Mouse (Mus musculus) megakaryocyte, embryonic 14.5 days (primary cell): ENCODE results near the gene Ifngr1. TPM values are rescaled to one million over a fixed set of nuclear protein-coding genes. Genes with fewer than 3 reads are reported as not detected.
A peak's percentile ranks its signal among the peaks of the same experiment; 100 is the strongest.

ENCODE experiments used
- H3K27me3 ChIP-seq: replicated peaks from 2 replicates; pipeline ENCODE3; 2012; ENCODE audit warnings: inconsistent platforms
- H3K36me3 ChIP-seq: replicated peaks from 2 replicates; pipeline ENCODE3; 2012; ENCODE audit warnings: low read length, inconsistent platforms, mixed read lengths
- H3K4me1 ChIP-seq: 2 replicates; pipeline ENCODE4 v1.6.1; 2012; ENCODE audit warnings: inconsistent platforms
- H3K4me3 ChIP-seq: replicated peaks from 2 replicates; pipeline ENCODE3; 2012; ENCODE audit warnings: moderate library complexity, mild to moderate bottlenecking, inconsistent platforms
- H3K9me3 ChIP-seq: 2 replicates; pipeline ENCODE4 v1.6.1; 2012; ENCODE audit warnings: inconsistent platforms
- FLI1 ChIP-seq: IDR thresholded peaks from 2 replicates; pipeline ENCODE4 v1.6.1; 2012; ENCODE audit warnings: low read length, inconsistent platforms, mixed read lengths
- GATA1 ChIP-seq: IDR thresholded peaks from 3 replicates; pipeline ENCODE4 v1.6.1; 2012; ENCODE audit warnings: mixed read lengths, low read length, inconsistent platforms, borderline replicate concordance
- polyA plus RNA-seq: library from polyadenylated mRNA; stranded (reverse); fragments of >175 nt; gene quantifications from 2 replicates; pipeline ENCODE4 v1.2.3, GENCODE M21; 2012; ENCODE audit warnings: low replicate concordance; ENCODE audit not compliant: insufficient read depth

Gene Ifngr1
- polyA plus RNA-seq, 1 experiment, result 7.1 TPM

DNA sequence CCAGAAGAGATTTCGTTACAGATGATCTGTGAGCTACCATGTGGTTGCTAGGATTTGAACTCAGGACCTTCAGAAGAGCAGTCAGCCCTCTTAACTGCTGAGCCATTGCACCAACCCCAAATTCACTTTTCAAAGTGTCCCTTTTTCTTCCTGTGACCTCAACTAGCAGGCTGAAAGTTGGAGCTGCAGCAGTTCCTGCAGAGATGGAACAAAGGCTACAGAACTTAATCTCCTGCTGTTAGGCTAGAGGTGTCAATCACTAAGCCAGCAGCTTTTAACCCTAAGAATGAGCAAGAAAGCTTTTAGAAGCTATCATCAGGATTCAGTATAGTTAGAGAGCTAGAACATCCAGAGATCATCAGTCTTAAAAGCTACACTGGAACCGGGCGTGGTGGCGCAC lies 24.3 kb upstream of the Ifngr1 start:
- no peaks in the 10 kb centered on the region for H3K9me3 ChIP-seq
- no peaks in the 10 kb centered on the region for H3K27me3 ChIP-seq
- TF ChIP-seq GATA1 (no peak), FLI1 (no peak)
- no peak overlapping the region for H3K4me3 ChIP-seq
- H3K36me3 ChIP-seq, result no peaks in the 10 kb centered on the region
- peaks cover 35% of the 10 kb centered on the region for H3K4me1 ChIP-seq

DNA sequence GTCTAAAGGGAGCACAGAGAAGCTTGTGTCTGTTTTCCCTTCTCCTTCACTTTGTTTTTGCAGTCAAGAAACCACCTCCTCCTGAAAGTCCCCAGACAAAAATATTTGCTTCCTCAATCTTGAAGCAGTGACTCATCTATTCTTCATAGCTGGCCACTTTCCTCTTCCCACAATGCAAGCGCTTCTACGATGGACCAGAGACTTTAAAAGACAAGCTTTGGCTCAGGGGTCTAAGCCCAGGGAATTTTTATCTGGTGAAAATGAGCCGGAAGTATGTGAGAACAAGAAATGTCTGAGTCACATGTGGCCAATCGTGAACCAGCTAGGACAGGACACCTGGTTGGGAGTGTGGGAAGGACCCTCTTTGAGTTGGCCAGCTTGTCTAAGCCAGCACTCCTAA lies 21.5 kb upstream of the Ifngr1 start:
- Histone ChIP-seq H3K4me1 (peaks cover 28% of the 10 kb centered on the region), H3K36me3 (no peaks in the 10 kb centered on the region), H3K9me3 (no peaks in the 10 kb centered on the region), H3K4me3 (peak overlapping the region; percentile 75), H3K27me3 (no peaks in the 10 kb centered on the region)
- TF ChIP-seq FLI1, result no peak
- TF ChIP-seq GATA1, result no peak

DNA sequence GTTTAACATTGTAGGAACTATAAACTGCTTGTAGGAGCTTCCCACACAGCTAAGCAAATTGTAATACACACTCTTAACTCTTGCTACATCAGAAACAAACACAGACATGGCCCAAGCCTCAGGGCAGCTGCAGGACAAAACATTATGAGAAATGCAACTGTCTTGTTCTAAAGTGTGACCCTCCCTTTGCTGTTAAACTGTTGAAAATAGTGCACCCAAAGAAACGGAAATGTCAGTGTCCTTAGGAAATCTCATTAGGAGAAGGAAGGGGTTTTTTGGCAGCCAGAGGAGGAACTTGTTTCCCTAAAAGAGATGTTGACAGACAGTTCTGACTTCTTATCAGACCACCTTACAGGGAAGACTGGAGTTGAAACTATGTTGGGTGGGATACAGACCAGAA lies 21.0 kb upstream of the Ifngr1 start:
- TF ChIP-seq FLI1 (no peak), GATA1 (no peak)
- peak overlapping the region; percentile 75 for H3K4me3 ChIP-seq

DNA sequence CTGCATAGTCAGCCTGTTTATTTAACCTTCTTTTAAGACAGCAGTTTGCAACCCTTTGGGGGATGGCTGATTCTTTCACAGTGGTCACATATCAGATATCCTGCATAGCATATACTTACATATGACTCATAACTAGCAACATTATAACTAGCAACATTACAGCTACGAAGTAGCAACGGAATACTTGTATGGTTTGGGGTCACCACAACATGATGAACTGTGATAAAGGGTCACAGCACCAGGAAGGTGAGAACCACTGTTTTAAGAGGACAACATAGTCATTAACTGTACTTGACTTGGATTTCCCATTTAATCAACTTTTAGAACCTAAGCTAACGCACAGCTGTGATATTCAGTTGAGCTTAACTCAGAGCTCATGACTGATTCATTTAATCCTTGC lies 14.2 kb upstream of the Ifngr1 start:
- Histone ChIP-seq H3K36me3 (no peaks in the 10 kb centered on the region), H3K4me1 (peaks cover 28% of the 10 kb centered on the region), H3K27me3 (no peaks in the 10 kb centered on the region), H3K9me3 (no peaks in the 10 kb centered on the region; the same call in 1 of the 2 replicates), H3K4me3 (no peak overlapping the region)
- no peak for TF ChIP-seq GATA1
- TF ChIP-seq FLI1, result no peak

More for the DNA sequence above, 21.0 kb upstream of the Ifngr1 start:
- H3K4me1 ChIP-seq, result peaks cover 28% of the 10 kb centered on the region
- H3K27me3 ChIP-seq, result no peaks in the 10 kb centered on the region
- H3K36me3 ChIP-seq, result no peaks in the 10 kb centered on the region
- H3K9me3 ChIP-seq, result no peaks in the 10 kb centered on the region

DNA sequence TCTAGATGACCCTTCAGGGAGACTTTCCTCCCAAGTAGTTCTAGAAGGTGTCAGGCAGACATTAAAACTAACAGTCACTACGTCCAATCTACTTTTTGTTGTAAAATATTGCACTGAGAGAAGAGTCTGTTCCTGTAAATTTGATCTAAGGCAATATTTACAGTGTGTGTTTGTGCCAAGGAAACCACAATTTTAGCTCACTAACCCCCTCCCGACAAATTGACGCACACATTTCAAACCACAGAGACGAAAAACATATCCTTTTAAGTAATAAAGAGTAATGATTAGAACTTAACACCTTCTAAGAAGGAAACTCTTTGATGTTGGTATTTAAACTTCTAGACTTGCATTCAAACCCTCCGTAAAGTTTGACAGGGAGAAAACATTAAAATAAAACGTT lies 13.7 kb upstream of the Ifngr1 start:
- Histone ChIP-seq H3K4me3 (no peak overlapping the region), H3K27me3 (no peaks in the 10 kb centered on the region), H3K4me1 (peaks cover 32% of the 10 kb centered on the region), H3K9me3 (no peaks in the 10 kb centered on the region; the same call in 1 of the 2 replicates), H3K36me3 (no peaks in the 10 kb centered on the region)
- TF ChIP-seq FLI1 (no peak), GATA1 (no peak)

DNA sequence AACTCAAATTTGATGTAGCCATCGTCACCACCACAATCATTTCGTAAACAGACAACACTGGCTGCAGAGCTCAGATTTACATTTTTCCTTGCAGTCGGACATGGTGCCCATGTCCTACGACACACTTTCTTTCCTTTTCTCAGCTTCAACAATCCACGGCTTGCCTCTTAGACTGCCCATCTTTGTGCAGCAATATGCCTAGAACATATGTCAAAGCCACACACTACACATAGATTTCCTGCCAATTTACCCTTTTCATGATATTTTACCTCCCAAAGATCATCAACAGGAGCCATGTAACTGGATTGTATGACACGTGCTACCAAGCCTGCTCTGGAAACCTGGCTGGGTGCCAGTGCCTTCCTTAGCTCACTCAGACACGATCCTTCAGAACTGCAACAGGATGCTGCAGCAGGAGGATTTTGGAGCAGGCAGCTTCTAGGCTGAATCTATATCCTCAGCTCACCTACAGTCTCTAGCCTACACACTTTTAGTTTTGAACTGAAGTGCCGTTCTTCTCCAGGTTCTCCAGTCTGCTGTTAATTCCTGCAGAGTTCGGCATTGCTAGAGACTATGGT lies 13.3 kb upstream of the Ifngr1 start:
- no peaks in the 10 kb centered on the region for H3K27me3 ChIP-seq
- TF ChIP-seq FLI1 (no peak), GATA1 (no peak)
- H3K9me3 ChIP-seq, result no peaks in the 10 kb centered on the region; the same call in 1 of the 2 replicates
- no peak overlapping the region for H3K4me3 ChIP-seq
- no peaks in the 10 kb centered on the region for H3K36me3 ChIP-seq
- H3K4me1 ChIP-seq, result peaks cover 37% of the 10 kb centered on the region

DNA sequence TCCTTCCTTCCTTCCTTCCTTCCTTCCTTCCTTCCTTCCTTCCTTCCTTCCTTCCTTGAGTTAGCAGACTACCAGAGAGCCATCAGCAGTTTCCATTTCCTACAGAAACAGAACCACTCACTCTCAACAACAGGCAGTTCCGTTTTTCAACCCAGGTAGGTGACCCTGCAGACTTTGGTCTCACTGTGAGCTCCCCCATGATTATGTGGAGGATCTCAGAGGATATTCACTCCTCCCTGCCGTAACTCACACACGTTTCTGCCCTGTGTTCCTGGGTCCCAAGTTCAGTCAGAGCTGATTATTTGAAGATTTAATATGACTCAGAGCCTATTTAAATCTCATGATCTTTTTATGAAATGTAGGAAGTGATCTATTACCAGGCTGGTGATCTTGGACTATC lies 11.1 kb upstream of the Ifngr1 start:
- Histone ChIP-seq H3K9me3 (no peaks in the 10 kb centered on the region; the same call in 1 of the 2 replicates), H3K27me3 (no peaks in the 10 kb centered on the region), H3K36me3 (no peaks in the 10 kb centered on the region), H3K4me1 (peaks cover 59% of the 10 kb centered on the region), H3K4me3 (no peak overlapping the region)
- no peak for TF ChIP-seq GATA1
- TF ChIP-seq FLI1, result no peak

DNA sequence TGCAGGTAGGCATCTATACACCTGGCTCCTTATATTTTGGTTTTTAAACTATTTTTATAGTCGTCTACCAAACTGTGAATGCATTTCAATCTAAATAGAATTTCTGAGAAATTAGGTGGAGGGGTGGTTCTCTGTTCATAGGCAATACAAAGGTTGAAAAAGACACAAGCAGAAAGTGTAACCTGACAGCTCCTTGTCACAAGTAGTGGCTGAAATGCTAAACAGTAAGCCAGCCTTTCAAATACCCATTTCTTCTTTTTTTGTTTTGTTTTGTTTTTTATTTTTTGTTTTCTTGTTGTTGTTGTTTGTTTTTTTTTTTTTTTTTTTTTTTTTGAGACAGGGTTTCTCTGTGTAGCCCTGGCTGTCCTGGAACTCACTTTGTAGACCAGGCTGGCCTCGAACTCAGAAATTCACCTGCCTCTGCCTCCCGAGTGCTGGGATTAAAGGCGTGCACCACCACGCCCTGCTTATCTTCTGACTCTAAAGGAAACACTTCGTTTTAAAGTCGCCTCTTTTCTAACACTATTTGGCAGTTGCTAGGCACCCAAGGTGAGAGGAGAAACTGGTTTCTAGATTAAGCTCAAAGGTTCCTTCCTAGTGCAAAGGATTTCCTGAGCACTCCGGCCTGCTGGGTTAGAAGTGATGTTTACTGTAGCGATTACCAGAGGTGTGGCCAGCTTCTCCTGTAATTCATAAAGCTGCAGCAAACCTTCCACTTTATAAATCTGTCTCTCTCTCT lies 9.7 kb upstream of the Ifngr1 start:
- no peaks in the 10 kb centered on the region; the same call in 1 of the 2 replicates for H3K9me3 ChIP-seq
- TF ChIP-seq FLI1, result no peak
- no peak for TF ChIP-seq GATA1
- peaks cover 67% of the 10 kb centered on the region for H3K4me1 ChIP-seq
- H3K4me3 ChIP-seq, result no peak overlapping the region
- H3K36me3 ChIP-seq, result no peaks in the 10 kb centered on the region
- no peaks in the 10 kb centered on the region for H3K27me3 ChIP-seq

DNA sequence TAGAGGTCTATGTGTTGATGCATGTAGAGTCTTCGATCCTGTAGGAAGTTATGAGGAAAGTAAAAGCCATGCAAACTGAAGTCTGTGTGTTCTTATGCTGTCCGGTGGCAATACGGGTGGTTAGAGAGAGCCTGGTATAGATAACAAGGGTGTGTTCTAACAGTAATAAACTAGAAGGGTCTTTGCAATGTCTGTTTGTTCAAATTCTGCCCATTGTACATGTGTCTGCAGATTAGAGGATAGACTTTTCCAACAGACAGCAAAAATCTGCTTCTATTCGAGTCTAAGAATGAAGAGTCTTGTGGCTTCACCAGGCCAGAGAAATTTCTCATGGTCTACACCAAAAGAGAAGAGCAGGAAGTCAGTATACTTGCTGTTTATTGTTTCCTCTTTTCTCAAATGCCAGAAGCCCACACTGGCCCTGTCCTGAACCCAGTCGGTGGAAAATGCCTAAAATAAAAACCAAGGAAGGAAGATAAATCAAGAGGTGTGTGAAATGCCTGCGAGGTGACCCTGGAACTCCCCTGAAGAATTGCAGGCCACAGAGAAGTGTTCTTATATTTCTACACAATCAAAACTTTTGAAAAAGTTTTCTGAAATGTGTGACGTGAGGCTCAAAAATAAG lies 8.8 kb upstream of the Ifngr1 start:
- Histone ChIP-seq H3K4me1 (peaks cover 68% of the 10 kb centered on the region), H3K27me3 (no peaks in the 10 kb centered on the region), H3K36me3 (no peaks in the 10 kb centered on the region), H3K4me3 (no peak overlapping the region), H3K9me3 (no peaks in the 10 kb centered on the region; the same call in 1 of the 2 replicates)
- TF ChIP-seq FLI1 (no peak), GATA1 (no peak)

DNA sequence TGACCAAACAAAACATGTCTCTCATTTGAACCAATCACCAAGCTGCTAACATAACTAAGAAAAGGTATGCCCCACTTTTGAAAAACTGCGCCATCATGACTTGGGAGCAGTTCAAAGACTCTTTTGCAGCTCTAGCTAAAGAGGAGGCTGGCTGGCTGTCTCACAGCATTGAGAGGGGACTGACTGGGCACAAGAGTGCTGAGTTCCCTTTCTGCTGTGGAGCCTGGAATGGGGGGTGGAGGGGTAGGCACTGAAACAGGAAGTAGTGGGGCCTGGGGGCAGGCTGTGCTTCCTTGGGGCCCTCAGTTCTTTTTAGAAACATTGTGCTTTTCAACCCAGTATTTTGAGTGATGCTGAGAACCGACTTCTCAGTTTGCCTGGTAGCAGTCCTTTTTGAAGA lies 7.7 kb upstream of the Ifngr1 start:
- peaks cover 63% of the 10 kb centered on the region for H3K4me1 ChIP-seq
- no peaks in the 10 kb centered on the region for H3K27me3 ChIP-seq
- no peaks in the 10 kb centered on the region; the same call in 1 of the 2 replicates for H3K9me3 ChIP-seq
- TF ChIP-seq FLI1 (no peak), GATA1 (no peak)
- peak overlapping the region; percentile 38 for H3K4me3 ChIP-seq
- H3K36me3 ChIP-seq, result no peaks in the 10 kb centered on the region
